Mouse (Mus musculus): ENCODE measurements at regions not wholly inside any gene's neighbourhood (a gene's known extent, or its start where the extent isn't known, plus 50 kb on each side); places are given as distances from the start of the nearest gene placed in this dataset.

DNA sequence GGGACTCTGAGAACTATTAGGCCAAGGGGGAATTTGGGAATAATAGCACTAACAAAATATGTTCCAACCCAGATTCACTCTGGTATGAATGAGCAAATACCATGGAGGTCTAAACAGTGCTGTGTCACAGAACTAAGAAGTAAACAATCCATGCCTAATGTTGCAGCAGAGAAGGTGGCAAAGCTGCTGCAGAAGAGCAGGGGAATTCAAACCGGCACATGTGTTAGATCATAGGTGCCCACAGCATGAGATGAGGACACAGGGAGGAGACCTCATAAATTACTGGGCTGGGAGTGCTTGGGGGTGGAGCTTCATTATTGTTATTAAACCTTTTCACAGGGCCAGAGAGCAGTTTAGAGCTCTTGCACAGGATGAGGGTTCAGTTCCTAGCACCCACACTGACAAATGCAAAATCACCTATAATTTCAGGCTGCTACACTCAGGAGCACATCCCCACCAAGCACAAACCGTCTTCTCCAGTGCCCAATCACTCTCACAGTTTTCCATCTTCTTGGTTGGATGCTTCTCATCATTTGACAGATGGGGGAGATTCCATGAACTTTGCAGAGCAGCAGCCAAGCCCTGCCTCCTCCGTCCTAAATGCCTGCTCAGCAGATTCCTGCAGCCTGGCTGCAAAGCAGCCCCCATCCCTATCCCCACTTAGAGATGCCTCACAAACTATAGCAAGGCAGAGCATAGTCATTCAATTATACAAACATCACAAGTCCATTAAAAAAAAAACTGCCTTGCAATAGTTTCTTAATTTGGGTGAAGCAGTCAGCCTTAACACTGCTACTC, 79.0 kb upstream of the Rarb start:
- no peak for DNase-seq

DNA sequence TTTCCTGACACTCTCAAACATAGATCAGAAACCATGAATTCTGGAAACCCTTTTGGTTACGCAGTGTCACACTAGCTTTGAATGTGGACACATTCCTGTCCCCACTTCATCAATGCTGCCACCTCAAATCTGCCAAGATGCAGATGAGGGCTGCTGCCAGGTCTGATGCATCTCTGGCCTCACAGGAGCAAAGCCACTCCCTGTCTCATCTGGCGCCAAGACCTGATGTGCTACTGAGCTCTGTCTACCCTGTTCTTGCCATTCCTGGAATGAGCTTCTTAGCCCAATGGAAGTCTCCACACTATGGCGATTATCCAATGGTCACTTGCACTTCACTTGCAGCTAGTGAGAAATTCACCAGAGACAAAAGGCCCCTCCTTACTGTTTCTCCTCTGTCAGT, 78.0 kb upstream of the Rarb start:
- no peak for DNase-seq

DNA sequence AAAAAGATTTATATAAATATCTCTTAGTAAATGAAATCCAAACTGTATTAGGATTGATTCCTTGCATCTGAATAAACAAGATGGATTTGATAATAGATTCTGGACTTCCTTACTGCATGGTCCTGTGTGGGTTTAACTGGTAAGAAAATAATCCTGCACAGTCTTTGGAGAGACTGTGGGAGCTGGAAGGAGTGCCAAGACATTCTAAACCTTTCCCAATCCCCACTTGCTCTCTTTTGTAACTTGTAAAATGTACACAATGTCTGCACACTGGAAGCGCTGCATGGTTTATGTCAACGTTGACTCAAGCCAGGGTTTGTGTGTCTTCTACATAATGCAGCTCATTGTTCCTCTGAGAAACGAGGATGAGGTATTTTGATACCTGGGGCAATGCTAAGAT, 62.3 kb upstream of the Rarb start:
- no peak for DNase-seq

DNA sequence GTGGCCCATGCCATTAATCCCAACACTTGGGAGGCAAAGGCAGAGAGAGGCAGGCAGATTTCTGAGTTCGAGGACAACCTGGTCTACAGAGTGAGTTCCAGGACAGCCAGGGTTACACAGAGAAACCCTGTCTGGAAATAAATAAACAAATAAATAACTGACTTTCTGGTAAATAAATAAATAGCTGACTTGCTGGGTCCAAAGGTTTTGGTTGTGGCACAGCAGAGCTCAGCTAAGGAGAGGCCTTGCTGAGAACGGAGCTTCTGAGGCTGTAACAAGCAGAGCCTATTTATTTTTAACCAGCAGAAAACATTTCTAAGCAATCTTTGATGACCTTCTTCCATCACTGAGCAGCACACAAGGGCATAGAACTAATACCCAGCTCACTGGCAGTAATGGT, 50.3 kb upstream of the Rarb start:
- no peak for DNase-seq
